ENCODE assay signal across 9 mouse cellular contexts in the genomic region with DNA sequence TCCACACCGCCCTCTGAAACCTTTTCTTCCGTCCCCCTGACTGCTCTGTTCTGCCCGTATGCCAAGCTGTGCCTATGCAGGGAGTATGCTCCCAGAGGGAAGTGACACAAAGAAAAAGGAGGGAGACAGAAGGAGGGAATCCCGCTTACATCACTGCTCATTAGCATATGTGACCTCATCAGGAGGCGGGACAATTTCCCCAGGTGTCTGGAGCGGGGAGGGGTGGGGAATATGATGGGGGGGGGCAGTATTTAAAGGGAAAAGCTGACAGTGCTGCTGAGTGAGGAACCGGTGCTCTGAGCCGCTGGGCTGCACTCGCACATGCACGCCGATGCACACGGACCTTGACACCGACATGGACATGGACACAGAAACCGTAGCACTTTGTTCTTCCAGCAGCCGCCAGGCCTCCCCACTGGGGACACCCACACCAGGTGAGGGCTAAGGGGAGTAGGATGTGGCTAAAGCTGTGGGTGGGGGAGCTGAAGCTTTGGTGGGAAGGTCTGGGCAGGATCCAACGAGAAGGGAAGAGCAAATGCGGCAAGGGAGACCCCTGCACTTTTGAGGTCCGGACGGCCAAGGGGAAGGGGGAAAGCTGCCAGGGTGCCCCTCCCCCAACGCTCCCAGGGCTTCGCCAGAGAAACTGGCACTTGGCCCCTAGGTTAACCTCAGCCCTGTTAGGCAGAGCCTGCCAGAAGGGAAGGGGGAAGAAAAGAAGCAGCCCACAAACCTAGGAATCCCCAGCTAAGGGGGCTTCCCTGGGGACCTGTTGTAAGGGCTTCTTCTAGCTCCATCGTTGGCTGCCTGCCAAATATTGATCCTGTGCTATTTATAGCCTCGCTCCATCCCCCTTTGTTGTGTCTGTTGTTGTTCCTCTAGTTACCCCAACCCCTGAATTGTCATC. TPM values are rescaled to one million over a fixed set of nuclear protein-coding genes. Genes with fewer than 3 reads are reported as not detected.
A peak's percentile ranks its signal among the peaks of the same experiment; 100 is the strongest.
DNase-seq lines count a peak whose midpoint lies in the region; ATAC-seq lines count a peak whose summit lies in the region.
"Had no signal": no experiment of that assay in that cellular context is flagged by ENCODE, and none has a peak within 500 bp of the region (broad histone marks: within the 10 kb centered on the region; RNA-seq: fewer than 3 reads in every experiment).

TSS of gene Rem2 (plus strand) at position 160 of the 904 bp plus-strand sequence.

- no peaks in the 10 kb centered on the region for H3K36me3 ChIP-seq in forebrain, embryonic 14.5 days (ENCODE audit: control insufficient read depth, insufficient read depth, low read length)
- H3K36me3 ChIP-seq in midbrain, embryonic 13.5 days = peaks cover 11% of the 10 kb centered on the region; the same call in 1 of the 2 replicates

- peak; percentile 58 to 82 for DNase-seq in adrenal gland, adult (ENCODE audit: inconsistent age in 2 of 2, low spot score in 1 of 2)
- DNase-seq in adrenal gland, postnatal 4 days (ENCODE audit: low spot score in 2 of 2) = no peak
- peak; percentile 95 for DNase-seq in forebrain, embryonic 14.5 days (ENCODE audit: low spot score)
- DNase-seq in kidney, adult 18-20 months = peak; percentile 54
- peak; percentile 54 to 57 for DNase-seq in left cerebral cortex, postnatal 36 days (ENCODE audit: low spot score in 2 of 2)

- ATAC-seq in forebrain, embryonic 14.5 days = peak; percentile 93
- ATAC-seq in midbrain, embryonic 13.5 days = peak; percentile 91
- ATAC-seq in inflammation-experienced regulatory T-cells, adult 6 months = no peak

- peak within 1 kb of the TSS; percentile 72 for H3K9ac ChIP-seq in forebrain, embryonic 14.5 days (ENCODE audit: low read length)
- peak within 1 kb of the TSS; percentile 82 for H3K9ac ChIP-seq in midbrain, embryonic 13.5 days (replicated peaks)

- no peak within 1 kb of the TSS for H3K27ac ChIP-seq in brown adipose tissue, adult 24 weeks (replicated peaks; ENCODE audit: low read depth, low read length)
- H3K27ac ChIP-seq in forebrain, embryonic 14.5 days (ENCODE audit: low read depth, low read length) = peak within 1 kb of the TSS; percentile 82
- H3K27ac ChIP-seq in midbrain, embryonic 13.5 days = peak within 1 kb of the TSS; percentile 80

- peak within 1 kb of the TSS; percentile 30 for H3K4me3 ChIP-seq in brown adipose tissue, adult 24 weeks (ENCODE audit: insufficient read depth, low read depth, low read length)
- peak within 1 kb of the TSS; percentile 45 for H3K4me3 ChIP-seq in forebrain, embryonic 14.5 days (ENCODE audit: low read depth, low read length)
- peak within 1 kb of the TSS; percentile 69 for H3K4me3 ChIP-seq in midbrain, embryonic 13.5 days (replicated peaks)

- peaks cover 10% of the 10 kb centered on the region for H3K27me3 ChIP-seq in forebrain, embryonic 14.5 days (replicated peaks; ENCODE audit: control insufficient read depth, insufficient read depth, low read length)
- peaks cover 26% of the 10 kb centered on the region for H3K27me3 ChIP-seq in midbrain, embryonic 13.5 days

- no peaks in the 10 kb centered on the region for H3K9me3 ChIP-seq in forebrain, embryonic 14.5 days (replicated peaks; ENCODE audit: control insufficient read depth, low read length)
- no peaks in the 10 kb centered on the region for H3K9me3 ChIP-seq in midbrain, embryonic 13.5 days

- intact Hi-C loops in left cerebral cortex, postnatal 36 days (cut with DNase I) = no loop called here

- peaks cover 2% of the 10 kb centered on the region for H3K4me1 ChIP-seq in brown adipose tissue, adult 24 weeks (ENCODE audit: control insufficient read depth, insufficient read depth, insufficient read length, low read length)
- H3K4me1 ChIP-seq in forebrain, embryonic 14.5 days (ENCODE audit: control insufficient read depth, insufficient read depth, low read length) = peaks cover 26% of the 10 kb centered on the region
- H3K4me1 ChIP-seq in midbrain, embryonic 13.5 days (replicated peaks) = peaks cover 47% of the 10 kb centered on the region

- H3K4me2 ChIP-seq in forebrain, embryonic 14.5 days (ENCODE audit: low read length) = peak within 1 kb of the TSS; percentile 87
- peak within 1 kb of the TSS; percentile 86 for H3K4me2 ChIP-seq in midbrain, embryonic 13.5 days (replicated peaks)

- under 1% methylated on average over 23 of the region's 23 CpGs for WGBS in forebrain, embryonic 14.5 days
- 0% methylated on average over 23 of the region's 23 CpGs for WGBS in midbrain, embryonic 13.5 days

RNA-seq across cellular contexts. Expression of gene Rem2, which starts in this region (rescaled TPM):
- 1 to 10 TPM; 1.6 to 2.3 TPM for total RNA-seq in adrenal gland, postnatal 4 days (2021)
- not detected in 2 replicates for polyA plus RNA-seq in brown adipose tissue, adult 24 weeks (2012; ENCODE audit: insufficient read depth, insufficient read length, missing spikeins)
- 19.6 and 26.4 TPM in 2 replicates for polyA plus RNA-seq in forebrain, embryonic 14.5 days (2014; fragmentation: Nextera tagmentation; extraction: Ambion mirVana)
- total RNA-seq in left cerebral cortex, postnatal 36 days (2021) = 1 to 10 TPM; 7.0 to 7.7 TPM
- 44.3 and 52.3 TPM in 2 replicates for polyA plus RNA-seq in midbrain, embryonic 13.5 days (2015; fragmentation: Nextera tagmentation; extraction: Ambion mirVana)
- under 1 TPM; 0.50 to 0.58 (median 0.57) TPM for polyA plus RNA-seq in inflammation-experienced regulatory T-cells, adult 6 months (2017; shearing (Covaris generic))
- total RNA-seq: heart, adult 18-20 months had no signal

Comparison
In these comparisons a context has a peak if more than half of its experiments do, and no peak if none do; other contexts are left out.
1. RNA of gene Rem2 (polyA plus RNA-seq): 44.3 to 52.3 TPM in midbrain, embryonic 13.5 days and 19.6 to 26.4 TPM in forebrain, embryonic 14.5 days; 0.50 to 0.58 TPM in inflammation-experienced regulatory T-cells, adult 6 months and not detected in brown adipose tissue, adult 24 weeks; every median in the first group is over 10 times any median in the second.
2. DNase-seq: peak in adrenal gland, adult (2 of 2), forebrain, embryonic 14.5 days (single experiment), kidney, adult 18-20 months (single experiment) and left cerebral cortex, postnatal 36 days (2 of 2); none in adrenal gland, postnatal 4 days (0 of 2).
3. Peak in every context shown above with its lines, with median percentiles within 50 percentile points of each other: H3K4me3 ChIP-seq.